Mouse (Mus musculus): ENCODE results near the gene Cfap97d2. TPM values are rescaled to one million over a fixed set of nuclear protein-coding genes. Genes with fewer than 3 reads are reported as not detected.

The Cfap97d2 gene
- total and polyA plus RNA-seq, 3 experiments, result not detected

- H3K4me1 ChIP-seq (ENCODE audit: control insufficient read depth in 1 of 2, insufficient read depth in 2 of 2, low read length in 2 of 2), result peaks cover 2 to 16% of the 10 kb centered on the region in 2 experiments; a peak in 3 of 4 replicates
- no peak overlapping the region for H3K27ac ChIP-seq (ENCODE audit: control insufficient read depth, low read depth, low read length)
- no peaks in the 10 kb centered on the region; a peak in 1 of 4 replicates for H3K27me3 ChIP-seq (ENCODE audit: control insufficient read depth in 1 of 2, insufficient read depth in 2 of 2, low read length in 2 of 2)
- no peak overlapping the region for H3K4me3 ChIP-seq (ENCODE audit: control insufficient read depth in 1 of 2, insufficient read depth in 1 of 2, low read depth in 2 of 2, low read length in 2 of 2)
- no peak overlapping the region for H3K9ac ChIP-seq (ENCODE audit: control insufficient read depth, low read depth, low read length, poor library complexity, severe bottlenecking)
- no peaks in the 10 kb centered on the region for H3K9me3 ChIP-seq (replicated peaks; ENCODE audit: insufficient read depth, low read length)
- no peak for DNase-seq (ENCODE audit: low read depth, low spot score)
- no peaks in the 10 kb centered on the region for H3K79me2 ChIP-seq (ENCODE audit: control insufficient read depth, insufficient read depth, low read length, poor library complexity)
- TF ChIP-seq SIN3A (IDR thresholded peaks at IDR 0.05; ENCODE audit: low read length) (no peak), ZMIZ1 (IDR thresholded peaks at IDR 0.05; ENCODE audit: low read depth, low read length) (no peak), JUND (IDR thresholded peaks at IDR 0.05; ENCODE audit: low read depth, low read length) (no peak), CHD2 (IDR thresholded peaks at IDR 0.05; ENCODE audit: low read length) (no peak), MAZ (IDR thresholded peaks at IDR 0.05; ENCODE audit: low read depth, low read length) (no peak), POLR2A (IDR thresholded peaks at IDR 0.05; ENCODE audit: control insufficient read depth in 1 of 2, insufficient read depth in 1 of 2, low read depth in 1 of 2, low read length in 2 of 2, poor library complexity in 1 of 2) (no peak), GABPA (IDR thresholded peaks at IDR 0.05; ENCODE audit: low read depth, low read length) (no peak), ETS1 (IDR thresholded peaks at IDR 0.05; ENCODE audit: low read depth, low read length) (no peak), E2F4 (IDR thresholded peaks at IDR 0.05; ENCODE audit: borderline replicate concordance, low read depth, low read length) (no peak), UBTF (IDR thresholded peaks at IDR 0.05; ENCODE audit: borderline replicate concordance, insufficient read depth, low read depth, low read length) (no peak), POLR2AphosphoS2 (IDR thresholded peaks at IDR 0.05; ENCODE audit: low read length) (no peak), MYB (IDR thresholded peaks at IDR 0.05; ENCODE audit: low read depth, low read length) (no peak), EP300 (IDR thresholded peaks at IDR 0.05; ENCODE audit: low read depth in 1 of 2, low read length in 2 of 2) (no peak)
- peaks cover 0 to 6% of the 10 kb centered on the region in 2 experiments; a peak in 2 of 4 replicates for H3K36me3 ChIP-seq (ENCODE audit: control insufficient read depth in 1 of 2, insufficient read depth in 2 of 2, low read length in 2 of 2)
Observed at GRCm38 (mm10) chr8:13689331-13689730, 16.4 kb upstream of the Cfap97d2 start.

GRCm38 (mm10) chr8:13692302-13693066, 13.2 kb upstream of the Cfap97d2 start:
- Histone ChIP-seq H3K4me3 (ENCODE audit: control insufficient read depth in 1 of 2, insufficient read depth in 1 of 2, low read depth in 2 of 2, low read length in 2 of 2) (no peak overlapping the region), H3K79me2 (ENCODE audit: control insufficient read depth, insufficient read depth, low read length, poor library complexity) (no peaks in the 10 kb centered on the region), H3K27ac (ENCODE audit: control insufficient read depth, low read depth, low read length) (no peak overlapping the region), H3K27me3 (ENCODE audit: control insufficient read depth in 1 of 2, insufficient read depth in 2 of 2, low read length in 2 of 2) (no peaks in the 10 kb centered on the region; a peak in 1 of 4 replicates), H3K36me3 (ENCODE audit: control insufficient read depth in 1 of 2, insufficient read depth in 2 of 2, low read length in 2 of 2) (no peaks in the 10 kb centered on the region), H3K9me3 (replicated peaks; ENCODE audit: insufficient read depth, low read length) (no peaks in the 10 kb centered on the region), H3K4me1 (ENCODE audit: control insufficient read depth in 1 of 2, insufficient read depth in 2 of 2, low read length in 2 of 2) (no peaks in the 10 kb centered on the region), H3K9ac (ENCODE audit: control insufficient read depth, low read depth, low read length, poor library complexity, severe bottlenecking) (no peak overlapping the region)
- no peak for DNase-seq (ENCODE audit: low read depth, low spot score)
- TF ChIP-seq ETS1 (IDR thresholded peaks at IDR 0.05; ENCODE audit: low read depth, low read length), result no peak

GRCm38 (mm10) chr8:13694735-13695134, 11.0 kb upstream of the Cfap97d2 start:
- DNase-seq (ENCODE audit: low read depth, low spot score), result no peak
- Histone ChIP-seq H3K36me3 (ENCODE audit: control insufficient read depth in 1 of 2, insufficient read depth in 2 of 2, low read length in 2 of 2) (peaks cover 0 to 11% of the 10 kb centered on the region in 2 experiments; a peak in 2 of 4 replicates), H3K4me1 (ENCODE audit: control insufficient read depth in 1 of 2, insufficient read depth in 2 of 2, low read length in 2 of 2) (peaks cover 0 to 15% of the 10 kb centered on the region in 2 experiments; a peak in 2 of 4 replicates), H3K79me2 (ENCODE audit: control insufficient read depth, insufficient read depth, low read length, poor library complexity) (no peaks in the 10 kb centered on the region), H3K27me3 (ENCODE audit: control insufficient read depth in 1 of 2, insufficient read depth in 2 of 2, low read length in 2 of 2) (no peaks in the 10 kb centered on the region; a peak in 1 of 4 replicates), H3K27ac (ENCODE audit: control insufficient read depth, low read depth, low read length) (no peak overlapping the region), H3K9ac (ENCODE audit: control insufficient read depth, low read depth, low read length, poor library complexity, severe bottlenecking) (no peak overlapping the region), H3K4me3 (ENCODE audit: control insufficient read depth in 1 of 2, insufficient read depth in 1 of 2, low read depth in 2 of 2, low read length in 2 of 2) (no peak overlapping the region), H3K9me3 (replicated peaks; ENCODE audit: insufficient read depth, low read length) (no peaks in the 10 kb centered on the region)
- no peak for TF ChIP-seq MYC (IDR thresholded peaks at IDR 0.05; ENCODE audit: low read depth, low read length)
- TF ChIP-seq CHD1 (IDR thresholded peaks at IDR 0.05; ENCODE audit: low read depth, low read length), result no peak
- TF ChIP-seq MEF2A (IDR thresholded peaks at IDR 0.05; ENCODE audit: extremely low read depth, insufficient replicate concordance, low read depth, low read length, poor library complexity, severe bottlenecking), result no peak
- TF ChIP-seq ZNF384 (IDR thresholded peaks at IDR 0.05; ENCODE audit: low read depth, low read length), result no peak
- TF ChIP-seq POLR2AphosphoS5 (IDR thresholded peaks at IDR 0.05; ENCODE audit: borderline replicate concordance, low read depth, low read length), result no peak
- TF ChIP-seq CHD2 (IDR thresholded peaks at IDR 0.05; ENCODE audit: low read length), result no peak
- TF ChIP-seq ZKSCAN1 (IDR thresholded peaks at IDR 0.05; ENCODE audit: low read depth, low read length), result no peak
- TF ChIP-seq MXI1 (IDR thresholded peaks at IDR 0.05; ENCODE audit: low read depth, low read length), result no peak
- no peak for TF ChIP-seq ELF1 (IDR thresholded peaks at IDR 0.05; ENCODE audit: low read depth, low read length)
- TF ChIP-seq NRF1 (IDR thresholded peaks at IDR 0.05; ENCODE audit: insufficient read depth, low read depth, low read length, poor library complexity, severe bottlenecking), result no peak
- TF ChIP-seq ZMIZ1 (IDR thresholded peaks at IDR 0.05; ENCODE audit: low read depth, low read length), result no peak

All from MEL (cell line).